Mouse (Mus musculus) c-Kit-negative CD71-positive TER-119-positive erythroid progenitor cells, embryonic 14.5 days (primary cell): ENCODE results near the gene Emp2.

Experiments
- DNase-seq: peaks from one replicate; pipeline ENCODE4 v3.0.0-alpha.2; 2013; ENCODE audit warnings: low read depth, low spot score

Gene Emp2

GRCm38 (mm10) chr16:10236601-10237000 is 77.2 kb downstream of the Emp2 start:
- DNase-seq = no peak
